Mouse (Mus musculus): ENCODE measurements around the gene Src. TPM values are rescaled to one million over a fixed set of nuclear protein-coding genes. Genes with fewer than 3 reads are reported as not detected.

Src gene
- polyA plus RNA-seq, 1 experiment from 2014 or later: 7.6 TPM

DNA sequence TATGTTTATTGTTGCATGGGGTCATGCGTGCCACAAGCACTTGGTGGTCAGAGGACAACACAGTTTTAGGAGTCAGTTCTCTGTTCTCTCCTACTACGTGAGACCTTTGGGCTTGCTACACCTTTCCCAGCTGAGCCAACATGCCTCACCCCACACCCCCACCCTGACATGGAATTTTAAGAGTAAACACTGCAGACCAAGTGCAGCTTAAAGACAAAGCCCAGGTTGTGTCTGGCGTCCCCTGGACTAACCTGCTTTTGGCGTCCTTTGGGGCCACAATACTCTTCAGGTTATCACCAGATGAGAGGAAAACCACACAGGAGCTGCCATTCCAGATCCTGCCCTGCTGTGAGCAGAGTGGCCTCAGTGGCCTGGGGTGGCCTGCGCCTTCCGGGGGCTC is 23.4 kb upstream of the Src start:
- ATAC-seq (ENCODE audit: extremely low read depth, insufficient number of reproducible peaks, low FRiP score, low TSS enrichment): no peak
- WGBS: 53% methylated on average over 6 of the region's 6 CpGs

DNA sequence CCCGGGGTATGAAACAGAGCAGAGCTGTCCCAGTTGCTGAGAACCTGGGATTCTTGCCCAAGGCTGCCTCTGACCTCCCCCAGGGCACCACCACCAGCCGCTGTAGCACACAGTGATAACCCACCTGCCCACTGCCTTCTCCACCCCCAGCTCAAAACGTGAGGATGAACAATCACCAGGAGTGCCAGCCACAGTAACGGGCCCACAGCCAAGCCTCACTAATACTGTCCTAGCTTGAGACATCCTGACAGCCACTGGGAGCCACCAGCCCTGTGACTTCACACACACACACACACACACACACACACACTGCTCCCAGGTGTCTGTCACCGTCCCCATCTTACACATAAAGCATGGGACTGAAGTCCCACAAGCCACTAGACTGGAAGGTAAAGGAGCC is 22.9 kb upstream of the Src start:
- Histone ChIP-seq H3K4me3 (no peak overlapping the region), H3K9me3 (no peaks in the 10 kb centered on the region; the same call in 1 of the 2 replicates), H3K27me3 (replicated peaks) (no peaks in the 10 kb centered on the region), H3K27ac (replicated peaks) (no peak overlapping the region), H3K9ac (no peak overlapping the region), H3K36me3 (peaks cover 49% of the 10 kb centered on the region), H3K4me1 (0 out of 2 replicates have a peak, but pooled peaks cover under 1% of the 10 kb centered on the region), H3K4me2 (no peak overlapping the region)
- WGBS: 60% methylated on average over 5 of the region's 5 CpGs
- no peak for ATAC-seq (ENCODE audit: extremely low read depth, insufficient number of reproducible peaks, low FRiP score, low TSS enrichment)

More for the DNA sequence above, 23.4 kb upstream of the Src start:
- Histone ChIP-seq H3K36me3 (peaks cover 49% of the 10 kb centered on the region), H3K4me3 (no peak overlapping the region), H3K4me2 (no peak overlapping the region), H3K4me1 (0 out of 2 replicates have a peak, but pooled peaks cover 6% of the 10 kb centered on the region), H3K27ac (replicated peaks) (no peak overlapping the region), H3K27me3 (replicated peaks) (no peaks in the 10 kb centered on the region), H3K9me3 (no peaks in the 10 kb centered on the region; the same call in 1 of the 2 replicates), H3K9ac (no peak overlapping the region)

DNA sequence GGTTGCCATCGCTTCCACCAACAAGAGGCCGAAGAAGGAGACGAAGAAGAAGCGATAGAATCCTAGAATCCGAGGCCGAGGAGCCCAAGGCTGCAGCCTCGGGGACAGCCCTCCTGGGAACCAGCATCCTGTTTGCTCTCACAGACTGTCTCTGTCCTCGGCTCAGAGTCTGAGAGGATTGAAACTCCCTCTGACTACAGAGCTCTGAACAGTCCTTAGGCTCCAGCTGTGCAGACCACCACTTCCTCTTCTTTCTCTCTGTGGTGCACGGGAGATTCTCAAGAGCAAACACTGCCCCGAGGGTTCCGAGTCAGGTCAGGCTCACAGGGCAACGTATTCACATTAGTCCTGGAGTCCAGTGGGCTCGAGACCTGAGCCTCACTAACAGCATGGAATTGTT is 22.3 kb upstream of the Src start:
- H3K36me3 ChIP-seq: peaks cover 49% of the 10 kb centered on the region
- no peak overlapping the region for H3K4me3 ChIP-seq
- no peak overlapping the region for H3K9ac ChIP-seq
- ATAC-seq (ENCODE audit: extremely low read depth, insufficient number of reproducible peaks, low FRiP score, low TSS enrichment): no peak
- H3K4me2 ChIP-seq: no peak overlapping the region
- H3K27me3 ChIP-seq (replicated peaks): no peaks in the 10 kb centered on the region
- no peaks in the 10 kb centered on the region for H3K4me1 ChIP-seq
- H3K27ac ChIP-seq (replicated peaks): no peak overlapping the region
- no peaks in the 10 kb centered on the region; the same call in 1 of the 2 replicates for H3K9me3 ChIP-seq
- 56% methylated on average over 13 of the region's 13 CpGs for WGBS

DNA sequence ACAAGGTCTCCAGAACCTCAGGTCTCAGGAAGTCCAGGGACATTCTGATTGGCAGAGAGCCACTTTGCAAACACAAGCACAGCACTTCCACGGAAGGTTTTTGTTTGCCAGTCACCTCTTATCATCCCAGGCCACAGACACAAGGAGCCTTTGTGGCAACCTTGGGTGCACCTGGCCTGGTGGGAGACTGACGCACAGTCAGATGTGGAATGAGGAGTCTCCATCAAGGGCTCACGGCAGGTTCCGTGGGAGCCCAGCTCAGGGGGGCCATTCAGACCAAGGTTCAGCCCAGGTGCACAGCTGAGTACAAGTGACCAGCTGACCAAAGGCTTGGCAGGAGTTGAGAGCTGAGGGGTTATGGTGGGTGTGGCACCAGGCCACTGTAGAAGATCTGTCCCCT is 20.9 kb upstream of the Src start:
- Histone ChIP-seq H3K36me3 (peaks cover 43% of the 10 kb centered on the region), H3K27me3 (replicated peaks) (no peaks in the 10 kb centered on the region), H3K27ac (replicated peaks) (no peak overlapping the region), H3K9ac (no peak overlapping the region), H3K4me2 (no peak overlapping the region), H3K4me1 (no peaks in the 10 kb centered on the region), H3K9me3 (no peaks in the 10 kb centered on the region; the same call in 1 of the 2 replicates), H3K4me3 (no peak overlapping the region)
- 88% methylated on average over 4 of the region's 4 CpGs for WGBS
- ATAC-seq (ENCODE audit: extremely low read depth, insufficient number of reproducible peaks, low FRiP score, low TSS enrichment): no peak

DNA sequence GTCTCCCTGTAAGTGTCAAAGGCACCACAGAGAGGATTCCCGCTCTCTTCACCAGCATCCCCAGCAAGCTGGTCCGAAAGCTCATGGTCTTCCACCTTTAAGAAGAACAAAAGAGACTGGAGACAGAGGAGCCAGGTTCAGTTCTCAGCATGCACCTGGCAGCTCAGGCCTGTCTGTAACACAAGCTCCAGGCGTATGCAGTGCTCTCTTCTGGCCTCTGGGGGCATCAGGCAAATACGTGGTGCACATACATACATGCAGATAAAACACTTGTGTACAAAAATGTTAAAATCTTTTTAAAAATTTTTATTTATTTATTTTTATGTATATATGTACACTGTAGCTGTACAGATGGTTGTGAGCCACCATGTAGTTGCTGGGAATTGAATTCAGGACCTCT is 19.7 kb upstream of the Src start:
- no peak overlapping the region for H3K4me3 ChIP-seq
- H3K9me3 ChIP-seq: no peaks in the 10 kb centered on the region; the same call in 1 of the 2 replicates
- WGBS: 94% methylated on average over 4 of the region's 4 CpGs
- no peak for ATAC-seq (ENCODE audit: extremely low read depth, insufficient number of reproducible peaks, low FRiP score, low TSS enrichment)
- no peak overlapping the region for H3K4me2 ChIP-seq
- peaks cover 37% of the 10 kb centered on the region for H3K36me3 ChIP-seq
- no peaks in the 10 kb centered on the region for H3K27me3 ChIP-seq (replicated peaks)
- H3K4me1 ChIP-seq: no peaks in the 10 kb centered on the region
- H3K9ac ChIP-seq: no peak overlapping the region
- no peak overlapping the region for H3K27ac ChIP-seq (replicated peaks)

DNA sequence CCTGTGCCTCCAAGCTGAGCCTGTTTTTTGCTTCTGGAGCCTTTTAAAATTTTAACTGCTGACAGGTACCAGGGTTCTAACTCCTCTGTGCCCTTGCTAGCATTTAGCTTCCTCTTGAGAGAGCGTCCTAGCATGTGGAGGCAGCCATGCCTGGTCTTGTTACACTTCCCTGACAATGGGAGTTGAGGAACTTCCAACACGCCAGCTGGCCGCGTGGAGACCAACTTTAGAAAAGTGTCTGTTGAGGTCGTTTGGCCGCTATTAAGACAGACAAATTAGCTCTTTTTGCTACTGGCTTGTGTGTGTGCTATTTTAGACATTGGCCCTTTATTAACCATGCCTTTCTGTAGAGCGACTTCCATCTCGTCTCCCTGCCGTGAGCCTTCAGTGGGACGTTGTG is 18.4 kb upstream of the Src start:
- peaks cover 33% of the 10 kb centered on the region for H3K36me3 ChIP-seq
- no peaks in the 10 kb centered on the region; the same call in 1 of the 2 replicates for H3K9me3 ChIP-seq
- no peak for ATAC-seq (ENCODE audit: extremely low read depth, insufficient number of reproducible peaks, low FRiP score, low TSS enrichment)
- H3K9ac ChIP-seq: no peak overlapping the region
- no peak overlapping the region for H3K4me3 ChIP-seq
- 87% methylated on average over 10 of the region's 10 CpGs for WGBS
- H3K4me2 ChIP-seq: no peak overlapping the region
- H3K27me3 ChIP-seq (replicated peaks): no peaks in the 10 kb centered on the region
- no peaks in the 10 kb centered on the region for H3K4me1 ChIP-seq
- no peak overlapping the region for H3K27ac ChIP-seq (replicated peaks)

DNA sequence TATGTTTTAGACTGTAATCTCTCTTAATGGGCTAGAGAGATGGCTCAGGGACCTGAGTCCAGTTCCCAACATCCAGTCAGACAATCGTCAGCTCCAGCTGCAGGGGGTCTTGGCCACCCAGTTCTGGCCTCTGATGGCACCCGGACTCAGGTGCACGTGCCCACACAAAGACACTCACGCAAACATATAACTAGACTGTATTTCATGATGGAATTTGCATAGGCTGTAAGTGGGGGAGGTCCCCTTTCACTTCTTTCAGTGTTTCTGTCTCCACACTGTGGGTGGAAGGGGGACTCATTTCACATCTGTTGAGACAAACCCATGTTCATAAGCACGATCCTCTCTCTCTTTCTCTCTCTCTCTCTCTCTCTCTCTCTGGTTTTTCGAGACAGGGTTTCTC is 17.8 kb upstream of the Src start:
- Histone ChIP-seq H3K4me3 (no peak overlapping the region), H3K27me3 (replicated peaks) (no peaks in the 10 kb centered on the region), H3K4me2 (no peak overlapping the region), H3K27ac (replicated peaks) (no peak overlapping the region), H3K9me3 (no peaks in the 10 kb centered on the region; the same call in 1 of the 2 replicates), H3K9ac (no peak overlapping the region), H3K36me3 (peaks cover 33% of the 10 kb centered on the region), H3K4me1 (no peaks in the 10 kb centered on the region)
- 88% methylated on average over 6 of the region's 6 CpGs for WGBS
- no peak for ATAC-seq (ENCODE audit: extremely low read depth, insufficient number of reproducible peaks, low FRiP score, low TSS enrichment)

DNA sequence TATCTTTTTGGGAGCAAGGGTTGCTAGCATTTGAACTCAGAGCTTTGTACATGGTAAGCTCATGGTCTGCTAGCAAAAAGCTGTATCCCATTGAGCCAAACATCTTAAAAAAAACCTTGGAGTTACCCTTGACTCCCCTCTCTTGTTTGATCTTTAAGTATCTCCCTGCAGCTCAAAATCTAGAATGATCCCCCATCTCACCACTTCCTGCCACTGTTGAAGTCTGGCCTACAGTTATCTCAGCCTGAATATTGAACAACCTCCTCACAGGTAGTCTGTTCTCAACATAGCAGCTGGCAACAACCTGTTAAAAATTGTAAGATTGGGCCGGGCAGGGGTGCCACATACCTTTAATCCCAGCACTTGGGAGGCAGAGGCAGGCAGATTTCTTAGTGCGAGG is 17.0 kb upstream of the Src start:
- no peak for ATAC-seq (ENCODE audit: extremely low read depth, insufficient number of reproducible peaks, low FRiP score, low TSS enrichment)
- Histone ChIP-seq H3K4me2 (no peak overlapping the region), H3K9ac (no peak overlapping the region), H3K27me3 (replicated peaks) (no peaks in the 10 kb centered on the region), H3K27ac (replicated peaks) (no peak overlapping the region), H3K9me3 (no peaks in the 10 kb centered on the region; the same call in 1 of the 2 replicates), H3K36me3 (peaks cover 26% of the 10 kb centered on the region), H3K4me1 (no peaks in the 10 kb centered on the region), H3K4me3 (no peak overlapping the region)
- 85% methylated on average over 2 of the region's 2 CpGs for WGBS

DNA sequence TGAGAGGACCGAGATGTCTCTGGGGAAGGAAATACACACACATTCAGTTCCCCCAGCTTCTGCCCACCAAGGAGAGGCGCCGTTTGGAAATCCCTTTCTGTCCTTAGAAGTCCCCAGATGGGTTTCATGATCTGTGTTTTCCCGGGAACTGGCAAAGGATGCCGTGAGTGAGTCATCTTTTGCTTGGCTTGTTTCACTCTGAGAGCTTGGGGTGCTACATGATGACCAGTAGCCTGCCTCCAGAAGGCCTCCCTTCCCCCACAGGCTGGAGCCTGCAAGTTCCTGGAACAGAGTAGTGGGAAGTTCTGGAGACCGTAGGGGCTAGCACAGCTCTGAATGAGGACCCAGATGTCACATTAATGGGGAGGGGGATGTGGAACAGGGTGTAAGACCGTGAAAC is 10.6 kb upstream of the Src start:
- H3K36me3 ChIP-seq: no peaks in the 10 kb centered on the region
- no peak overlapping the region for H3K27ac ChIP-seq (replicated peaks)
- peaks cover 8% of the 10 kb centered on the region; the same call in 1 of the 2 replicates for H3K4me1 ChIP-seq
- H3K4me3 ChIP-seq: no peak overlapping the region
- 72% methylated on average over 7 of the region's 7 CpGs for WGBS
- no peak overlapping the region for H3K4me2 ChIP-seq
- H3K27me3 ChIP-seq (replicated peaks): no peaks in the 10 kb centered on the region
- H3K9me3 ChIP-seq: no peaks in the 10 kb centered on the region
- no peak overlapping the region for H3K9ac ChIP-seq
- ATAC-seq (ENCODE audit: extremely low read depth, insufficient number of reproducible peaks, low FRiP score, low TSS enrichment): no peak

DNA sequence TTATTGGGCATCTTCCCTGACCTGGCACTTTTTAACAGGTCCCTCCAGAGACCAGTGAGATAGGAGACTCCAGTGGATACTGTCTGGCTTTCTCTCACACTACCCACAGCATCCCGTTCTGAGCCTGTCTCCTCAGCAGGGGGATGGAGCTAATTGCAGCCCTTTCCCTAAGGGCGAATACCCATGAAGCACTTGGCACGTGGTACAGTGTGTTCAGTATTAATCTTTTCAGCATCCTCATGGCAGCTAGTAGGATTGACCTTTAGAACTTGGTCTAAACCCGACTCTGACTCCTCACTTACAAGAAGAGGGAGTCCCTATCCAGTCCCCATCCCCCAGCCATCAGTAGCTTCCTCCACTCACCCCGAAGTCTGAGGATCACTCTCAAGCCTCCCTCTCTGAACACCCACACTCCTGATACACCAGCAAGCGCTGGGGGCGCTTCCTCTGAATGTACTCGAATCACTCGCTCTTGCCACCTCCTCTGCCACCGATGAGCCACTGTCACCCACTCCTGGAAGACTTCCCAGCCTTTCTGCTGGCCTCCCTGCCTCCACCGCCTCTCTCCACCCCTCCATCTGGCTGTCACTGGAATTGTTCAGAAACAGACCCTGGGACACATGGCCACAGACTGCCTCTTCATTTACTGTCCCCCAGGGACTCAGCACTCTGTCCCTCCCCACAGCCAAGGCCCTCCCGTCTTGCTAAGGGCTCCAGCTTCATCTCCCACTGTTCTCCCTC is 8.3 kb upstream of the Src start:
- no peaks in the 10 kb centered on the region for H3K9me3 ChIP-seq
- 69% methylated on average over 12 of the region's 12 CpGs for WGBS
- no peak overlapping the region for H3K27ac ChIP-seq (replicated peaks)
- no peak overlapping the region for H3K4me3 ChIP-seq
- no peaks in the 10 kb centered on the region for H3K27me3 ChIP-seq (replicated peaks)
- H3K4me2 ChIP-seq: no peak overlapping the region
- H3K9ac ChIP-seq: no peak overlapping the region
- no peak for ATAC-seq (ENCODE audit: extremely low read depth, insufficient number of reproducible peaks, low FRiP score, low TSS enrichment)
- peaks cover 8% of the 10 kb centered on the region; the same call in 1 of the 2 replicates for H3K4me1 ChIP-seq
- no peaks in the 10 kb centered on the region for H3K36me3 ChIP-seq

DNA sequence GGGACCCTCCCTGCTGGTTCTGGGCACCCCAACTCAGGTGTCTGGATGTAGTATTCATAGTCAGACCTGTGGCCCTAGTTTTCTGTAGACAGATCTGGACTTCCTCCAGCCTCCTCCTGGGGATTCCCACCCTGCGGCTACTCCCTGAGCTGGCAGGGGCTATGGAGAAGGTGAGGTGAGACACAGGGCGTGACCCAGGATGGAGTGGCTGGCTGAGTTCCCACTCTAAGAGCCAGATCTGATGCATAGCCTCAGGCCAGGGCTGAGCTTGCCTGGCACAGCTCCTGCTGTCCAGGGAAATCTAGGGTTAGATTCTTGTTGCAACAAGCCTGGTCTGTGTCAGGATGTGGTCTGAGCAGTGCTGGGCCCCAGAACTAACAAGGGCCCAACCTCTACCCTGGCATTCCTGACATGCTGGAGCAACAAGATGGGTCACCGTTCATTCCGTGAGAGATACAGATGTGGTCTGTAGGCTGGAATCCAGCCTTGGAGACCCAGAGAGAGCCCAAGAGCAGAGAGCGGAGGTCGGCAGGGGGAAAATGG is 7.0 kb upstream of the Src start:
- 57% methylated on average over 6 of the region's 6 CpGs for WGBS
- Histone ChIP-seq H3K4me2 (no peak overlapping the region), H3K27me3 (replicated peaks) (no peaks in the 10 kb centered on the region), H3K27ac (replicated peaks) (no peak overlapping the region), H3K9ac (no peak overlapping the region), H3K4me1 (peaks cover 8% of the 10 kb centered on the region; the same call in 1 of the 2 replicates), H3K36me3 (no peaks in the 10 kb centered on the region), H3K9me3 (no peaks in the 10 kb centered on the region), H3K4me3 (no peak overlapping the region)
- no peak for ATAC-seq (ENCODE audit: extremely low read depth, insufficient number of reproducible peaks, low FRiP score, low TSS enrichment)

DNA sequence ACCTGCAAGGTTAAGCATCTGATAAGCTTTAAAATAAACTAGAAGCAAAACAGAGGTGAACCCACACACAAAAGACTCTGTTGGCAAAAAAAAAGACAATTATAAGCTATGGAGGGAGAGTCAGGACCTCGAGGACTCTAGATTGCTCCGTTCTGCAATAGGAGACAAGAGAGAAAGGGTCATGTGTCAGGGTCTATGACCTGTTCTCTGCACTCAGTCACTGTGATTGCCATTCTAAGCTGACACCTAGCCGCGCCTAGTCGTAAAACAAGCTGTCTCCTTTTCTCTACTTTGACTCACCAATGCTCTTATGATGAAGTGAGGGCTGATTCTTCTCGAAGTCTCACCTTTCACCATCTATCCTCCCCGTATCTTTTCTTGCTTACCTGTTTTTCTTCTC is 5.7 kb upstream of the Src start:
- no peaks in the 10 kb centered on the region for H3K27me3 ChIP-seq (replicated peaks)
- H3K9ac ChIP-seq: no peak overlapping the region
- H3K9me3 ChIP-seq: no peaks in the 10 kb centered on the region
- H3K4me3 ChIP-seq: no peak overlapping the region
- no peak overlapping the region for H3K4me2 ChIP-seq
- H3K36me3 ChIP-seq: no peaks in the 10 kb centered on the region
- H3K27ac ChIP-seq (replicated peaks): no peak overlapping the region
- H3K4me1 ChIP-seq: peaks cover 8% of the 10 kb centered on the region; the same call in 1 of the 2 replicates
- 74% methylated on average over 7 of the region's 7 CpGs for WGBS
- ATAC-seq (ENCODE audit: extremely low read depth, insufficient number of reproducible peaks, low FRiP score, low TSS enrichment): no peak

All from heart, embryonic 13.5 days (tissue).